Mouse (Mus musculus): ENCODE results near the gene Creb1. TPM values are rescaled to one million over a fixed set of nuclear protein-coding genes. Genes with fewer than 3 reads are reported as not detected.

Gene Creb1
- total and polyA plus RNA-seq, 3 experiments = 19.0 to 179 (median 81.0) TPM

GRCm38 (mm10) chr1:64509678-64510077, 22.8 kb upstream of the Creb1 start:
- TF ChIP-seq GATA1 (IDR thresholded peaks at IDR 0.05; ENCODE audit: borderline replicate concordance, low read length) (no peak), TAL1 (conservative IDR thresholded peaks at IDR 0.05; ENCODE audit: low read depth, low read length) (no peak)
- H3K9me3 ChIP-seq (replicated peaks) = no peaks in the 10 kb centered on the region
- ATAC-seq (ENCODE audit: extremely low read depth, insufficient number of reproducible peaks, low FRiP score, poor library complexity, severe bottlenecking) (no peak), DNase-seq (ENCODE audit: low spot score) (no peak)
- peaks cover 11% of the 10 kb centered on the region for H3K27me3 ChIP-seq (ENCODE audit: insufficient read depth, low read length)
- no peaks in the 10 kb centered on the region for H3K36me3 ChIP-seq (replicated peaks)
- H3K4me3 ChIP-seq (ENCODE audit: low read depth, low read length) = no peak overlapping the region
- no peaks in the 10 kb centered on the region for H3K4me1 ChIP-seq (ENCODE audit: insufficient read depth, low read depth, low read length)

GRCm38 (mm10) chr1:64514184-64514583, 18.3 kb upstream of the Creb1 start:
- no peaks in the 10 kb centered on the region for H3K36me3 ChIP-seq (replicated peaks)
- peaks cover 14% of the 10 kb centered on the region for H3K27me3 ChIP-seq (ENCODE audit: insufficient read depth, low read length)
- no peaks in the 10 kb centered on the region for H3K9me3 ChIP-seq (replicated peaks)
- DNase-seq (ENCODE audit: low spot score) (no peak), ATAC-seq (ENCODE audit: extremely low read depth, insufficient number of reproducible peaks, low FRiP score, poor library complexity, severe bottlenecking) (no peak)
- peaks cover 1% of the 10 kb centered on the region; the same call in 1 of the 2 replicates for H3K4me1 ChIP-seq (ENCODE audit: insufficient read depth, low read depth, low read length)
- TF ChIP-seq GATA1 (IDR thresholded peaks at IDR 0.05; ENCODE audit: borderline replicate concordance, low read length) (no peak), GATA2 (IDR thresholded peaks at IDR 0.05; ENCODE audit: borderline replicate concordance, low read depth, low read length) (no peak), POLR2AphosphoS5 (IDR thresholded peaks at IDR 0.05; ENCODE audit: insufficient replicate concordance, low read depth, low read length) (no peak), TAL1 (conservative IDR thresholded peaks at IDR 0.05; ENCODE audit: low read depth, low read length) (no peak), CTCF (IDR thresholded peaks at IDR 0.05; ENCODE audit: low read depth, low read length) (no peak)
- H3K4me3 ChIP-seq (ENCODE audit: low read depth, low read length) = no peak overlapping the region

- Histone ChIP-seq H3K4me1 (ENCODE audit: insufficient read depth, low read depth, low read length) (peaks cover 2% of the 10 kb centered on the region; the same call in 1 of the 2 replicates), H3K9me3 (replicated peaks) (no peaks in the 10 kb centered on the region), H3K36me3 (replicated peaks) (no peaks in the 10 kb centered on the region), H3K4me3 (ENCODE audit: low read depth, low read length) (no peak overlapping the region), H3K27me3 (ENCODE audit: insufficient read depth, low read length) (peaks cover 11% of the 10 kb centered on the region)
- no peak for TF ChIP-seq GATA1 (IDR thresholded peaks at IDR 0.05; ENCODE audit: borderline replicate concordance, low read length)
- TF ChIP-seq POLR2AphosphoS5 (IDR thresholded peaks at IDR 0.05; ENCODE audit: insufficient replicate concordance, low read depth, low read length) = no peak
- no peak for TF ChIP-seq CTCF (IDR thresholded peaks at IDR 0.05; ENCODE audit: low read depth, low read length)
- TF ChIP-seq TAL1 (conservative IDR thresholded peaks at IDR 0.05; ENCODE audit: low read depth, low read length) = no peak
- no peak for TF ChIP-seq GATA2 (IDR thresholded peaks at IDR 0.05; ENCODE audit: borderline replicate concordance, low read depth, low read length)
- DNase-seq (ENCODE audit: low spot score) (no peak), ATAC-seq (ENCODE audit: extremely low read depth, insufficient number of reproducible peaks, low FRiP score, poor library complexity, severe bottlenecking) (no peak)
Measured at GRCm38 (mm10) chr1:64516593-64516992, 15.9 kb upstream of the Creb1 start.

- Histone ChIP-seq H3K36me3 (replicated peaks) (no peaks in the 10 kb centered on the region), H3K4me1 (ENCODE audit: insufficient read depth, low read depth, low read length) (peaks cover 2% of the 10 kb centered on the region; the same call in 1 of the 2 replicates), H3K9me3 (replicated peaks) (no peaks in the 10 kb centered on the region), H3K27me3 (ENCODE audit: insufficient read depth, low read length) (peaks cover 10% of the 10 kb centered on the region), H3K4me3 (ENCODE audit: low read depth, low read length) (no peak overlapping the region)
- ATAC-seq (ENCODE audit: extremely low read depth, insufficient number of reproducible peaks, low FRiP score, poor library complexity, severe bottlenecking) (no peak), DNase-seq (ENCODE audit: low spot score) (no peak)
- TF ChIP-seq TAL1 (conservative IDR thresholded peaks at IDR 0.05; ENCODE audit: low read depth, low read length) (no peak), GATA2 (IDR thresholded peaks at IDR 0.05; ENCODE audit: borderline replicate concordance, low read depth, low read length) (no peak), POLR2AphosphoS5 (IDR thresholded peaks at IDR 0.05; ENCODE audit: insufficient replicate concordance, low read depth, low read length) (no peak), GATA1 (IDR thresholded peaks at IDR 0.05; ENCODE audit: borderline replicate concordance, low read length) (no peak), CTCF (IDR thresholded peaks at IDR 0.05; ENCODE audit: low read depth, low read length) (no peak)
Measured at GRCm38 (mm10) chr1:64518480-64518879, 14.0 kb upstream of the Creb1 start.

GRCm38 (mm10) chr1:64519345-64519744, 13.1 kb upstream of the Creb1 start:
- Histone ChIP-seq H3K9me3 (replicated peaks) (no peaks in the 10 kb centered on the region), H3K27me3 (ENCODE audit: insufficient read depth, low read length) (peaks cover 9% of the 10 kb centered on the region), H3K4me1 (ENCODE audit: insufficient read depth, low read depth, low read length) (peaks cover 2% of the 10 kb centered on the region; the same call in 1 of the 2 replicates), H3K36me3 (replicated peaks) (no peaks in the 10 kb centered on the region), H3K4me3 (ENCODE audit: low read depth, low read length) (no peak overlapping the region)
- DNase-seq (ENCODE audit: low spot score) (no peak), ATAC-seq (ENCODE audit: extremely low read depth, insufficient number of reproducible peaks, low FRiP score, poor library complexity, severe bottlenecking) (no peak)
- TF ChIP-seq CTCF (IDR thresholded peaks at IDR 0.05; ENCODE audit: low read depth, low read length) = no peak
- TF ChIP-seq TAL1 (conservative IDR thresholded peaks at IDR 0.05; ENCODE audit: low read depth, low read length) = no peak
- no peak for TF ChIP-seq POLR2AphosphoS5 (IDR thresholded peaks at IDR 0.05; ENCODE audit: insufficient replicate concordance, low read depth, low read length)
- no peak for TF ChIP-seq GATA1 (IDR thresholded peaks at IDR 0.05; ENCODE audit: borderline replicate concordance, low read length)
- TF ChIP-seq GATA2 (IDR thresholded peaks at IDR 0.05; ENCODE audit: borderline replicate concordance, low read depth, low read length) = no peak

- TF ChIP-seq POLR2AphosphoS5 (IDR thresholded peaks at IDR 0.05; ENCODE audit: insufficient replicate concordance, low read depth, low read length) = no peak
- TF ChIP-seq TAL1 (conservative IDR thresholded peaks at IDR 0.05; ENCODE audit: low read depth, low read length) = no peak
- TF ChIP-seq CTCF (IDR thresholded peaks at IDR 0.05; ENCODE audit: low read depth, low read length) = no peak
- no peak for TF ChIP-seq GATA1 (IDR thresholded peaks at IDR 0.05; ENCODE audit: borderline replicate concordance, low read length)
- no peak for TF ChIP-seq GATA2 (IDR thresholded peaks at IDR 0.05; ENCODE audit: borderline replicate concordance, low read depth, low read length)
Measured at GRCm38 (mm10) chr1:64519901-64520300, 12.5 kb upstream of the Creb1 start.

More at GRCm38 (mm10) chr1:64519901-64520300, 12.5 kb upstream of the Creb1 start:
- Histone ChIP-seq H3K36me3 (replicated peaks) (peaks cover 3% of the 10 kb centered on the region), H3K4me1 (ENCODE audit: insufficient read depth, low read depth, low read length) (peaks cover 6% of the 10 kb centered on the region), H3K4me3 (ENCODE audit: low read depth, low read length) (no peak overlapping the region), H3K9me3 (replicated peaks) (peaks cover 3% of the 10 kb centered on the region; the same call in 1 of the 2 replicates), H3K27me3 (ENCODE audit: insufficient read depth, low read length) (peaks cover 9% of the 10 kb centered on the region)
- DNase-seq (ENCODE audit: low spot score) = no peak
- ATAC-seq (ENCODE audit: extremely low read depth, insufficient number of reproducible peaks, low FRiP score, poor library complexity, severe bottlenecking) = no peak
